Mouse (Mus musculus) midbrain, embryonic 12.5 days (tissue): ENCODE measurements around the gene Gm13043. TPM values are rescaled to one million over a fixed set of nuclear protein-coding genes. Genes with fewer than 3 reads are reported as not detected.
"Not testable (repeated sequence)": the region's sequence is repeated elsewhere in the genome, so short reads cannot be mapped to it uniquely, and the experiment has no call there.

Experiments
- ATAC-seq: fragments of 200-750 bp; cut with Nextera tagmentation; 2 replicates; pipeline ENCODE4 v1.8.0; 2017; ENCODE audit warnings: low read depth, moderate TSS enrichment, moderate library complexity; ENCODE audit not compliant: low FRiP score
- H3K27ac ChIP-seq: fragments of 300-500 bp; sonication (generic); replicated peaks from 2 replicates; pipeline ENCODE4 v1.5.1; 2016; ENCODE audit warnings: mild to moderate bottlenecking
- H3K27me3 ChIP-seq: fragments of 300-500 bp; sonication (generic); 2 replicates; pipeline ENCODE4 v1.6.1; 2016; ENCODE audit warnings: mild to moderate bottlenecking
- H3K36me3 ChIP-seq: fragments of 300-500 bp; sonication (generic); 2 replicates; pipeline ENCODE4 v1.6.1; 2016
- H3K4me1 ChIP-seq: fragments of 300-500 bp; sonication (generic); 2 replicates; pipeline ENCODE4 v1.6.1; 2016
- H3K4me2 ChIP-seq: fragments of 300-500 bp; sonication (generic); replicated peaks from 2 replicates; pipeline ENCODE4 v1.6.1; 2016; ENCODE audit warnings: mild to moderate bottlenecking, moderate library complexity
- H3K4me3 ChIP-seq: fragments of 300-500 bp; sonication (generic); 2 replicates; pipeline ENCODE4 v1.5.1; 2016; ENCODE audit warnings: mild to moderate bottlenecking
- H3K9ac ChIP-seq: fragments of 300-500 bp; sonication (generic); replicated peaks from 2 replicates; pipeline ENCODE4 v1.6.1; 2016; ENCODE audit warnings: mild to moderate bottlenecking, moderate library complexity
- H3K9me3 ChIP-seq: fragments of 300-500 bp; sonication (generic); 2 replicates; pipeline ENCODE4 v1.6.1; 2016; ENCODE audit warnings: mild to moderate bottlenecking
- WGBS: fragments of 180-500 bp; shearing (Covaris S2); methylation state at CpG from one replicate; pipeline ENCODE4 v1.1.7; 2016; 5-methylcytosine and 5-hydroxymethylcytosine counted together
- polyA plus RNA-seq: library from polyadenylated mRNA; unstranded; fragments of >200 nt; fragmentation: Nextera tagmentation; extraction: Ambion mirVana; gene quantifications from 2 replicates; pipeline ENCODE4 v1.2.1, GENCODE M21; 2016

Gene Gm13043
- polyA plus RNA-seq: not detected in 2 replicates

- H3K9ac ChIP-seq: no peak within 1 kb of the TSS
- no peak within 1 kb of the TSS for H3K27ac ChIP-seq
- WGBS: 87% methylated on average over 3 of the region's 3 CpGs
- no peaks in the 10 kb centered on the region for H3K4me1 ChIP-seq
- H3K9me3 ChIP-seq: no peaks in the 10 kb centered on the region
- ATAC-seq: no peak
- no peak within 1 kb of the TSS for H3K4me3 ChIP-seq
- H3K36me3 ChIP-seq: no peaks in the 10 kb centered on the region
- H3K4me2 ChIP-seq: no peak within 1 kb of the TSS
- no peaks in the 10 kb centered on the region for H3K27me3 ChIP-seq
These were observed at the start of gene Gm13043 for GRCm38 (mm10) chr4:143511043-143511442. Gene Gm13043 (plus strand): TSS chr4:143511343.

GRCm38 (mm10) chr4:143535654-143536053, 24.5 kb downstream of the Gm13043 start, which contains the start of gene Gm13040:
Gene Gm13040 (plus strand): TSS chr4:143535954.
- not testable (repeated sequence) for H3K4me3 ChIP-seq

GRCm38 (mm10) chr4:143551400-143551799, 40.3 kb downstream of the Gm13043 start, which contains the start of the genes BC080695 and Gm13057:
Gene BC080695 (plus strand): TSS chr4:143551700.
Gene Gm13057 (plus strand): TSS chr4:143551709.
- H3K27ac ChIP-seq, H3K4me1 ChIP-seq, H3K9me3 ChIP-seq, H3K27me3 ChIP-seq, H3K36me3 ChIP-seq, H3K4me2 ChIP-seq, H3K4me3 ChIP-seq, ATAC-seq, H3K9ac ChIP-seq: not testable (repeated sequence)
- WGBS: no CpG with 5 or more reads among the region's 3 CpGs

More at GRCm38 (mm10) chr4:143535654-143536053, 24.5 kb downstream of the Gm13043 start, which contains the start of gene Gm13040:
- ATAC-seq, H3K27ac ChIP-seq, H3K9me3 ChIP-seq, H3K9ac ChIP-seq, H3K27me3 ChIP-seq, H3K4me1 ChIP-seq, H3K36me3 ChIP-seq, H3K4me2 ChIP-seq: not testable (repeated sequence)
- no CpG with 5 or more reads among the region's 3 CpGs for WGBS

Other genes starting within 250 kb of the Gm13043 start
- gene Pdpn, start 211.8 kb upstream of the Gm13043 start, polyA plus RNA-seq: 101 and 109 TPM in 2 replicates
- 0.16 and 0.37 TPM in 2 replicates for gene Lrrc38, start 161.6 kb upstream of the Gm13043 start, polyA plus RNA-seq
- not detected in 2 replicates for gene Pramel1, start 116.9 kb upstream of the Gm13043 start, polyA plus RNA-seq
- 22.0 and 23.1 TPM in 2 replicates for gene Pramef8, start 98.9 kb upstream of the Gm13043 start, polyA plus RNA-seq
- not detected in 2 replicates for gene Oog4, start 61.0 kb upstream of the Gm13043 start, polyA plus RNA-seq
- not detected in 2 replicates for gene Gm13040, start 24.6 kb downstream of the Gm13043 start, polyA plus RNA-seq
- gene BC080695, start 40.4 kb downstream of the Gm13043 start, polyA plus RNA-seq: not detected in 2 replicates
- gene Gm13057, start 40.4 kb downstream of the Gm13043 start, polyA plus RNA-seq: not detected in 2 replicates
- not detected in 2 replicates for gene Gm13083, start 103.7 kb downstream of the Gm13043 start, polyA plus RNA-seq
- gene Gm13088, start 145.9 kb downstream of the Gm13043 start, polyA plus RNA-seq: not detected in 2 replicates
- gene Gm13089, start 191.4 kb downstream of the Gm13043 start, polyA plus RNA-seq: not detected in 2 replicates
- not detected in 2 replicates for gene Gm13078, start 208.1 kb downstream of the Gm13043 start, polyA plus RNA-seq